Mouse (Mus musculus): ENCODE results near the gene Mpnd.
A peak's percentile ranks its signal among the peaks of the same experiment; 100 is the strongest.

DNA sequence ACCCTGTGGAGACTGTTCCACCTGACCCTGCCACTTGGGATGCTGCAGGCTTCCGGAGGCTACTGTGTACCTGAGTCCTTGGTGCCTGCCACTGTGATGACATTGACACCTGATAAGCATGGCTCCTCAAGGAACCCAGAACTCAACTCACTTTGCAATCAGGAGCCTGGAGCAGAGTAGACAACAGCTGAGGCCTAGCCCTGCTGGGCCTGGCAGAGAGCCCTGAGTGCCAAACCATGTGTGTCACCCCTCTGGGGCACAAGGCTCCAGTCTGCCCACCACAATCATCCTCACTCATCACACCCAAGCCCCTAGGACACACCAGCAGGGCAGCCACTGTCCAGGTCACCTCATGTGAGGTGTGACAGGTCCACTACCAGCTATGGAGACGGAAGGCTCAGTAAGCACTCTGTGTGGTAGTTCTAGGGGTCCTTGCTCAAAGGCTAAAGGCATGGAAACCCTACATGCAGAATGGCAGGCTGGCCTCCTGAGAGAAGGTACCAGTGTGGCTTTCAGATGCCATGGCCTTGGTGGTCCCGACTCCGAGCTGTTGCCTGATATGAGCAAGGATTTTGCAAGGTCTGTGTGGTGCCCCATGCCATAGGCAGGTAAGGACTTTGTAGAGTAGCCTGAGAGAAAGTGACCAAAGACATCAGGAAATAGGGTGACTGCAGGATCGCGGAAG is 15.0 kb downstream of the Mpnd start:
- TF ChIP-seq CTCF (IDR thresholded peaks at IDR 0.05; ENCODE audit: borderline replicate concordance, insufficient read depth, low read length): no peak
- 0 out of 2 replicates have a peak, but pooled peaks have one; percentile 10 for TF ChIP-seq POLR2A (IDR thresholded peaks at IDR 0.05; ENCODE audit: low read depth, low read length)
